Mouse (Mus musculus) erythroblast, embryonic 14.5 days (primary cell): ENCODE data around the gene Nrsn2.

Experiments used
- GATA1 ChIP-seq: IDR thresholded peaks from 2 replicates; pipeline ENCODE4 v1.6.1; 2012; ENCODE audit warnings: low read length, inconsistent platforms, mixed read lengths
- TAL1 ChIP-seq: IDR thresholded peaks from 3 replicates; pipeline ENCODE4 v1.6.1; 2012; ENCODE audit warnings: low read length, inconsistent platforms, mixed read lengths

- TF ChIP-seq GATA1 = no peak
- no peak for TF ChIP-seq TAL1
Measured at GRCm38 (mm10) chr2:152396110-152397003, 19.9 kb upstream of the Nrsn2 start.
